Mouse (Mus musculus): ENCODE data around the gene Mamstr. TPM values are rescaled to one million over a fixed set of nuclear protein-coding genes. Genes with fewer than 3 reads are reported as not detected.

Mamstr gene
- polyA plus RNA-seq, 1 experiment from 2014 or later, result 7.2 TPM

- peaks cover 6% of the 10 kb centered on the region; the same call in 1 of the 2 replicates for H3K4me1 ChIP-seq (ENCODE audit: control insufficient read depth, insufficient read depth, low read length)
- H3K27ac ChIP-seq (ENCODE audit: low read length), result 0 out of 2 replicates have a peak overlapping the region, but pooled peaks have one; percentile 10
- no peaks in the 10 kb centered on the region for H3K36me3 ChIP-seq (ENCODE audit: control insufficient read depth, insufficient read depth, low read length)
- H3K27me3 ChIP-seq (ENCODE audit: control insufficient read depth, insufficient read depth, low read length), result no peaks in the 10 kb centered on the region
- no peak overlapping the region for H3K4me2 ChIP-seq (replicated peaks; ENCODE audit: low read depth, low read length)
- H3K4me3 ChIP-seq (ENCODE audit: low read depth, low read length), result no peak overlapping the region
- H3K9me3 ChIP-seq (ENCODE audit: control insufficient read depth, low read depth, low read length), result no peaks in the 10 kb centered on the region
- ATAC-seq (ENCODE audit: insufficient number of reproducible peaks, insufficient read depth, low FRiP score, low read depth), result peak; percentile 62
- WGBS, result 50% methylated on average over 7 of the region's 7 CpGs
- no peak overlapping the region for H3K9ac ChIP-seq (replicated peaks; ENCODE audit: low read depth, low read length)
Observed at GRCm38 (mm10) chr7:45677627-45678295, 38.0 kb downstream of the Mamstr start.

- no peak for ATAC-seq (ENCODE audit: insufficient number of reproducible peaks, insufficient read depth, low FRiP score, low read depth)
- H3K27ac ChIP-seq (ENCODE audit: low read length), result no peak overlapping the region
- no peak overlapping the region for H3K4me2 ChIP-seq (replicated peaks; ENCODE audit: low read depth, low read length)
- H3K27me3 ChIP-seq (ENCODE audit: control insufficient read depth, insufficient read depth, low read length), result no peaks in the 10 kb centered on the region
- no peak overlapping the region for H3K4me3 ChIP-seq (ENCODE audit: low read depth, low read length)
- 85% methylated on average over 14 of the region's 14 CpGs for WGBS
- H3K4me1 ChIP-seq (ENCODE audit: control insufficient read depth, insufficient read depth, low read length), result peaks cover 6% of the 10 kb centered on the region; the same call in 1 of the 2 replicates
- no peak overlapping the region for H3K9ac ChIP-seq (replicated peaks; ENCODE audit: low read depth, low read length)
- H3K9me3 ChIP-seq (ENCODE audit: control insufficient read depth, low read depth, low read length), result no peaks in the 10 kb centered on the region
- no peaks in the 10 kb centered on the region for H3K36me3 ChIP-seq (ENCODE audit: control insufficient read depth, insufficient read depth, low read length)
Observed at GRCm38 (mm10) chr7:45678513-45678912, 38.7 kb downstream of the Mamstr start.

GRCm38 (mm10) chr7:45679966-45680621 is 40.3 kb downstream of the Mamstr start:
- Histone ChIP-seq H3K36me3 (ENCODE audit: control insufficient read depth, insufficient read depth, low read length) (no peaks in the 10 kb centered on the region), H3K27me3 (ENCODE audit: control insufficient read depth, insufficient read depth, low read length) (no peaks in the 10 kb centered on the region), H3K9ac (replicated peaks; ENCODE audit: low read depth, low read length) (no peak overlapping the region), H3K27ac (ENCODE audit: low read length) (peak overlapping the region; percentile 48; the same call in 1 of the 2 replicates), H3K4me2 (replicated peaks; ENCODE audit: low read depth, low read length) (no peak overlapping the region), H3K9me3 (ENCODE audit: control insufficient read depth, low read depth, low read length) (no peaks in the 10 kb centered on the region), H3K4me3 (ENCODE audit: low read depth, low read length) (no peak overlapping the region), H3K4me1 (ENCODE audit: control insufficient read depth, insufficient read depth, low read length) (peaks cover 10% of the 10 kb centered on the region; the same call in 1 of the 2 replicates)
- no peak for ATAC-seq (ENCODE audit: insufficient number of reproducible peaks, insufficient read depth, low FRiP score, low read depth)
- 66% methylated on average over 14 of the region's 14 CpGs for WGBS

- ATAC-seq (ENCODE audit: insufficient number of reproducible peaks, insufficient read depth, low FRiP score, low read depth), result no peak
- no peaks in the 10 kb centered on the region for H3K27me3 ChIP-seq (ENCODE audit: control insufficient read depth, insufficient read depth, low read length)
- H3K9ac ChIP-seq (replicated peaks; ENCODE audit: low read depth, low read length), result no peak overlapping the region
- no peak overlapping the region for H3K4me3 ChIP-seq (ENCODE audit: low read depth, low read length)
- H3K4me2 ChIP-seq (replicated peaks; ENCODE audit: low read depth, low read length), result no peak overlapping the region
- peaks cover 21% of the 10 kb centered on the region for H3K4me1 ChIP-seq (ENCODE audit: control insufficient read depth, insufficient read depth, low read length)
- H3K36me3 ChIP-seq (ENCODE audit: control insufficient read depth, insufficient read depth, low read length), result no peaks in the 10 kb centered on the region
- H3K9me3 ChIP-seq (ENCODE audit: control insufficient read depth, low read depth, low read length), result no peaks in the 10 kb centered on the region
- no peak overlapping the region for H3K27ac ChIP-seq (ENCODE audit: low read length)
- 81% methylated on average over 8 of the region's 8 CpGs for whole genome bisulfite sequencing
Observed at GRCm38 (mm10) chr7:45681046-45681736, 41.4 kb downstream of the Mamstr start.

GRCm38 (mm10) chr7:45682144-45683126 is 42.7 kb downstream of the Mamstr start:
- Histone ChIP-seq H3K4me3 (ENCODE audit: low read depth, low read length) (no peak overlapping the region), H3K9me3 (ENCODE audit: control insufficient read depth, low read depth, low read length) (no peaks in the 10 kb centered on the region), H3K27me3 (ENCODE audit: control insufficient read depth, insufficient read depth, low read length) (no peaks in the 10 kb centered on the region), H3K4me2 (replicated peaks; ENCODE audit: low read depth, low read length) (peak overlapping the region; percentile 26; the same call in 1 of the 2 replicates), H3K9ac (replicated peaks; ENCODE audit: low read depth, low read length) (no peak overlapping the region), H3K27ac (ENCODE audit: low read length) (peak overlapping the region; percentile 24; the same call in 1 of the 2 replicates), H3K36me3 (ENCODE audit: control insufficient read depth, insufficient read depth, low read length) (no peaks in the 10 kb centered on the region), H3K4me1 (ENCODE audit: control insufficient read depth, insufficient read depth, low read length) (peaks cover 28% of the 10 kb centered on the region)
- 29% methylated on average over 14 of the region's 14 CpGs for WGBS
- ATAC-seq (ENCODE audit: insufficient number of reproducible peaks, insufficient read depth, low FRiP score, low read depth), result peak; percentile 56

GRCm38 (mm10) chr7:45683396-45684050 is 43.7 kb downstream of the Mamstr start, which contains the start of gene Ntn5:
Ntn5 (plus strand) TSS chr7:45684022.
- Histone ChIP-seq H3K4me1 (ENCODE audit: control insufficient read depth, insufficient read depth, low read length) (peaks cover 28% of the 10 kb centered on the region), H3K9ac (replicated peaks; ENCODE audit: low read depth, low read length) (no peak within 1 kb of the TSS), H3K9me3 (ENCODE audit: control insufficient read depth, low read depth, low read length) (no peaks in the 10 kb centered on the region), H3K27me3 (ENCODE audit: control insufficient read depth, insufficient read depth, low read length) (no peaks in the 10 kb centered on the region), H3K36me3 (ENCODE audit: control insufficient read depth, insufficient read depth, low read length) (no peaks in the 10 kb centered on the region), H3K4me2 (replicated peaks; ENCODE audit: low read depth, low read length) (no peak within 1 kb of the TSS), H3K4me3 (ENCODE audit: low read depth, low read length) (no peak within 1 kb of the TSS), H3K27ac (ENCODE audit: low read length) (no peak within 1 kb of the TSS; the same call in 1 of the 2 replicates)
- WGBS, result 68% methylated on average over 7 of the region's 7 CpGs
- no peak for ATAC-seq (ENCODE audit: insufficient number of reproducible peaks, insufficient read depth, low FRiP score, low read depth)

- Histone ChIP-seq H3K4me3 (ENCODE audit: low read depth, low read length) (no peak overlapping the region), H3K9ac (replicated peaks; ENCODE audit: low read depth, low read length) (no peak overlapping the region), H3K4me1 (ENCODE audit: control insufficient read depth, insufficient read depth, low read length) (peaks cover 28% of the 10 kb centered on the region), H3K27me3 (ENCODE audit: control insufficient read depth, insufficient read depth, low read length) (no peaks in the 10 kb centered on the region), H3K36me3 (ENCODE audit: control insufficient read depth, insufficient read depth, low read length) (no peaks in the 10 kb centered on the region), H3K4me2 (replicated peaks; ENCODE audit: low read depth, low read length) (no peak overlapping the region; the same call in 1 of the 2 replicates), H3K9me3 (ENCODE audit: control insufficient read depth, low read depth, low read length) (no peaks in the 10 kb centered on the region), H3K27ac (ENCODE audit: low read length) (peak overlapping the region; percentile 40; the same call in 1 of the 2 replicates)
- 15% methylated on average over 10 of the region's 10 CpGs for WGBS
- no peak for ATAC-seq (ENCODE audit: insufficient number of reproducible peaks, insufficient read depth, low FRiP score, low read depth)
Observed at GRCm38 (mm10) chr7:45685811-45686210, 46.0 kb downstream of the Mamstr start.
